Mouse (Mus musculus): ENCODE results near the gene Vrk1.

DNA sequence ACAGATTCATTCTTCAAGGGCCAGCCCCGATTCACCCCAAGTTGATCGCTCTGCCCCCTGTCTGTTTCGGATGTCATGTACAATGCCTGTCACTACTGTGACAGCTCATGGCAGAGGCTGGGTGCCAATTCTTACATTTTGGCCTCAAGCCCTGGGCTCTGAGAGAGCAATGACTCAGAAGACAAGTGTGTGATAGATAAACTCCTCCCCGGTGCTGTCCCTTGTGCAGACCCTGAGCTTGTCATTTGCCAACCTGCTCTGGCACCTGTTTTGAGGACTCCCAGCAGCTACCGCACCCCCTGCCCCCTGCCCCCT is 105.8 kb downstream of the Vrk1 start:
- TF ChIP-seq POLR2A (IDR thresholded peaks at IDR 0.05; ENCODE audit: insufficient read length, low read depth), result no peak
- no peak for TF ChIP-seq MAX (IDR thresholded peaks at IDR 0.05; ENCODE audit: low read depth)
- TF ChIP-seq TCF12 (IDR thresholded peaks at IDR 0.05; ENCODE audit: insufficient read depth, poor library complexity, severe bottlenecking), result no peak
- TF ChIP-seq E2F4 (IDR thresholded peaks at IDR 0.05; ENCODE audit: insufficient read depth), result no peak
- TF ChIP-seq MYOD1 (IDR thresholded peaks at IDR 0.05; ENCODE audit: control insufficient read depth in 1 of 3, insufficient read length in 2 of 3, low read depth in 2 of 3), result no peak
- no peak for TF ChIP-seq USF1 (IDR thresholded peaks at IDR 0.05; ENCODE audit: low read depth)
- no peak for TF ChIP-seq SRF (IDR thresholded peaks at IDR 0.05; ENCODE audit: control insufficient read depth, insufficient read length, low read depth)
- TF ChIP-seq POLR2AphosphoS2 (IDR thresholded peaks at IDR 0.05; ENCODE audit: insufficient read length, low read depth), result no peak
- no peak for TF ChIP-seq MYOG (IDR thresholded peaks at IDR 0.05; ENCODE audit: control insufficient read depth in 1 of 3, insufficient read depth in 1 of 3, insufficient read length in 2 of 3, low read depth in 2 of 3)
- no peak for TF ChIP-seq CEBPB (IDR thresholded peaks at IDR 0.05; ENCODE audit: insufficient read depth, poor library complexity, severe bottlenecking)
